8 mouse cellular contexts compared by ENCODE assay signal in genomic region chr9:20642896-20643466, GRCm38 (mm10). TPM values are rescaled to one million over a fixed set of nuclear protein-coding genes. Genes with fewer than 3 reads are reported as not detected.
DNase-seq lines count a peak whose midpoint lies in the region; ATAC-seq and TF ChIP-seq lines count a peak whose summit lies in the region.

No protein-coding gene starts in this region.

- peak overlapping the region; percentile 96 for H3K27ac ChIP-seq in embryonic facial prominence, embryonic 15.5 days (replicated peaks)
- peak overlapping the region; percentile 85 for H3K27ac ChIP-seq in liver, embryonic 13.5 days

- H3K4me3 ChIP-seq in C2C12 (ENCODE audit: insufficient read depth, poor library complexity, severe bottlenecking): peak overlapping the region; percentile 95
- peak overlapping the region; percentile 66 for H3K4me3 ChIP-seq in embryonic facial prominence, embryonic 15.5 days (replicated peaks)
- peak overlapping the region; percentile 93 for H3K4me3 ChIP-seq in liver, embryonic 13.5 days (replicated peaks)

- no peaks in the 10 kb centered on the region for H3K9me3 ChIP-seq in embryonic facial prominence, embryonic 15.5 days (replicated peaks)
- H3K9me3 ChIP-seq in liver, embryonic 13.5 days (replicated peaks): no peaks in the 10 kb centered on the region

- H3K79me3 ChIP-seq in C2C12 (ENCODE audit: low read depth): peaks cover 49% of the 10 kb centered on the region

- ATAC-seq in embryonic facial prominence, embryonic 15.5 days (ENCODE audit: insufficient number of reproducible peaks, low FRiP score, low TSS enrichment, low read depth): peak; percentile 81
- peak; percentile 77 for ATAC-seq in liver, embryonic 13.5 days (ENCODE audit: low read depth)

- peak; percentile 91 for DNase-seq in adrenal gland, postnatal 10 days
- peak; percentile 85 to 87 for DNase-seq in heart, adult 9 months (ENCODE audit: low spot score in 2 of 2)
- peak; percentile 90 for DNase-seq in kidney, adult 9 months
- DNase-seq in liver, embryonic 13.5 days: peak; percentile 78
- peak; percentile 76 to 86 for DNase-seq in natural killer cell, adult 2 months (ENCODE audit: low spot score in 2 of 2)
- DNase-seq in testis, postnatal 10 days (ENCODE audit: low spot score): peak; percentile 90

- WGBS in embryonic facial prominence, embryonic 15.5 days: 2% methylated on average over 30 of the region's 30 CpGs
- under 1% methylated on average over 30 of the region's 30 CpGs for WGBS in liver, embryonic 13.5 days (ENCODE audit: insufficient replicate concordance)

- H3K4me2 ChIP-seq in embryonic facial prominence, embryonic 15.5 days (replicated peaks): peak overlapping the region; percentile 82
- H3K4me2 ChIP-seq in liver, embryonic 13.5 days: peak overlapping the region; percentile 99

- H3K4me1 ChIP-seq in embryonic facial prominence, embryonic 15.5 days: peaks cover 28% of the 10 kb centered on the region
- H3K4me1 ChIP-seq in liver, embryonic 13.5 days (replicated peaks): peaks cover 57% of the 10 kb centered on the region

- H3K79me2 ChIP-seq in C2C12 (ENCODE audit: control insufficient read depth, insufficient read depth): peaks cover 79% of the 10 kb centered on the region

- no peaks in the 10 kb centered on the region for H3K27me3 ChIP-seq in C2C12 (ENCODE audit: control insufficient read depth, insufficient read depth, insufficient read length)
- no peaks in the 10 kb centered on the region for H3K27me3 ChIP-seq in embryonic facial prominence, embryonic 15.5 days
- H3K27me3 ChIP-seq in liver, embryonic 13.5 days: no peaks in the 10 kb centered on the region

- H3K9ac ChIP-seq in embryonic facial prominence, embryonic 15.5 days: peak overlapping the region; percentile 75
- peak overlapping the region; percentile 89 for H3K9ac ChIP-seq in liver, embryonic 13.5 days

- H3ac ChIP-seq in C2C12 (ENCODE audit: control insufficient read depth, insufficient read length, low read depth): peak overlapping the region; percentile 68

- peaks cover 10% of the 10 kb centered on the region for H3K36me3 ChIP-seq in C2C12 (ENCODE audit: control insufficient read depth, insufficient read depth)
- H3K36me3 ChIP-seq in embryonic facial prominence, embryonic 15.5 days: peaks cover 30% of the 10 kb centered on the region
- peaks cover 37% of the 10 kb centered on the region for H3K36me3 ChIP-seq in liver, embryonic 13.5 days

- TF ChIP-seq CTCF in C2C12 (IDR thresholded peaks at IDR 0.05; ENCODE audit: control insufficient read depth, insufficient read depth, insufficient read length): no peak

TF ChIP-seq in C2C12, 6 proteins besides CTCF, POLR2A, EP300 and RAD21:
- no peak for TF ChIP-seq MAX (IDR thresholded peaks at IDR 0.05)
- no peak for TF ChIP-seq USF1 (IDR thresholded peaks at IDR 0.05; ENCODE audit: low read depth)
- no peak for TF ChIP-seq MYOD1 (IDR thresholded peaks at IDR 0.05; ENCODE audit: control insufficient read depth, insufficient read length, low read depth)
- no peak for TF ChIP-seq FOSL1 (IDR thresholded peaks at IDR 0.05; ENCODE audit: insufficient read depth, low read length, poor library complexity, severe bottlenecking)

RNA-seq across cellular contexts. Expression of gene Ubl5, which starts 0.3 kb away (rescaled TPM):
- polyA plus RNA-seq in C2C12 (2012; fragmentation: generic; extraction: Trizol): 566 TPM
- 100 to 1,000 TPM; 295 to 301 TPM for total RNA-seq in adrenal gland, postnatal 10 days (2021)
- 396 and 416 TPM in 2 replicates for polyA plus RNA-seq in embryonic facial prominence, embryonic 15.5 days (2015; fragmentation: Nextera tagmentation; extraction: Ambion mirVana)
- 310 and 314 TPM in 2 replicates for polyA plus RNA-seq in liver, embryonic 13.5 days (2015; fragmentation: Nextera tagmentation; extraction: Ambion mirVana)

RNA-seq across cellular contexts. Expression of gene Fbxl12, which starts 1.6 kb away (rescaled TPM):
- polyA plus RNA-seq in C2C12 (2012; fragmentation: generic; extraction: Trizol): 7.9 TPM
- 10 to 100 TPM; 16.8 to 24.5 TPM for total RNA-seq in adrenal gland, postnatal 10 days (2021)
- polyA plus RNA-seq in embryonic facial prominence, embryonic 15.5 days (2015; fragmentation: Nextera tagmentation; extraction: Ambion mirVana): 18.7 and 19.8 TPM in 2 replicates
- 4.0 and 5.0 TPM in 2 replicates for polyA plus RNA-seq in liver, embryonic 13.5 days (2015; fragmentation: Nextera tagmentation; extraction: Ambion mirVana)

RNA-seq across cellular contexts. Expression of gene Pin1, which starts 8.9 kb away (rescaled TPM):
- 55.5 TPM for polyA plus RNA-seq in C2C12 (2012; fragmentation: generic; extraction: Trizol)
- total RNA-seq in adrenal gland, postnatal 10 days (2021): 10 to 100 TPM; 19.5 to 20.7 TPM
- polyA plus RNA-seq in embryonic facial prominence, embryonic 15.5 days (2015; fragmentation: Nextera tagmentation; extraction: Ambion mirVana): 47.7 and 49.5 TPM in 2 replicates
- polyA plus RNA-seq in liver, embryonic 13.5 days (2015; fragmentation: Nextera tagmentation; extraction: Ambion mirVana): 31.8 and 35.3 TPM in 2 replicates

Comparison
In these comparisons a context has a peak if more than half of its experiments do, and no peak if none do; other contexts are left out.
1. Peak in every context shown above with its lines: DNase-seq, ATAC-seq, H3K4me3 ChIP-seq and H3K27ac ChIP-seq.